Mouse (Mus musculus): ENCODE measurements around the gene Clmp. TPM values are rescaled to one million over a fixed set of nuclear protein-coding genes. Genes with fewer than 3 reads are reported as not detected.

Clmp gene
- total RNA-seq, 4 experiments from 2014 or later = 3.3 to 4.4 (median 4.0) TPM

DNA sequence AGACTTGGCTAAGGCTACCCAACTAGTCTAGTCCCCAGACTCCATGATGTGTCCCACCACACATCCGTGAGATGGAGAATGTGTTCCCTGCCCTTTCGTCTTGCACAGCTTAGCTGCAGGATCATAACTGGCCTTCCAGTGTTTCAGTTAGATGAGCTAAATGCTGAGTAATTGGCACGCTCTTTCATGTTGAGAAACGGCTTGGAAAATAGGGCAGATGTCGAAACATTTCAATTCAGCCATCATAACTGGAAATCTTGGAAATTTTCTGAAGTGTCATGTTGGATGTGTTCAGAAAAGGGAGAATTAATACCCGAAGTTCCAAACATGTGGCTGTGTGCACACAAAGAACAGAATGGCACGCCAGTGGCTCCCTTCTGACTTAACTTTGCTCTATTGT is 4.7 kb downstream of the Clmp start:
- DNase-seq (ENCODE audit: low spot score) = peak; percentile 48

- DNase-seq (ENCODE audit: low spot score) = no peak
These were observed 7.3 kb downstream of the Clmp start for GRCm38 (mm10) chr9:40693026-40693425.

- DNase-seq (ENCODE audit: low spot score) = no peak
These were observed 8.0 kb downstream of the Clmp start for GRCm38 (mm10) chr9:40693768-40694167.

DNA sequence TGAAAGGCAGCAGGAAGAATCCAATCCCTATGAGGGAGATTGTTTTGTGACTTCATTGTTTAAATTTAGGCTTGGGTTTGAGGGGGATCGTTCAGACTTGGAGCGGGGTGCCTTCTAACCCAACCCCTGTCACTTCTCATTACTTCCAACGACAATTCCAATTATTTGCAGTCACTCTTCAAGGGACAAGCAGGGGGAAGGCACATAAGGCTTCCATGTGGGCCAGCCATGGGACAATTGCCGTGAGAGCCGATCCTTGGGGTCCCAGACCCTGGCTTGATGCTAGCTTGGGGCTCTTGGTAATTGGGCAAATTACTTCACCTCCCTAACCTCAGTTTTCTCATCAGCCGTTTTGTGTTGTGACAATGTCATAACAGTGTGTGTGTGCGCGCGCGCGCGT is 8.5 kb downstream of the Clmp start:
- no peak for DNase-seq (ENCODE audit: low spot score)

- DNase-seq (ENCODE audit: low spot score) = no peak
These were observed 10.3 kb downstream of the Clmp start for GRCm38 (mm10) chr9:40696086-40696485.

DNA sequence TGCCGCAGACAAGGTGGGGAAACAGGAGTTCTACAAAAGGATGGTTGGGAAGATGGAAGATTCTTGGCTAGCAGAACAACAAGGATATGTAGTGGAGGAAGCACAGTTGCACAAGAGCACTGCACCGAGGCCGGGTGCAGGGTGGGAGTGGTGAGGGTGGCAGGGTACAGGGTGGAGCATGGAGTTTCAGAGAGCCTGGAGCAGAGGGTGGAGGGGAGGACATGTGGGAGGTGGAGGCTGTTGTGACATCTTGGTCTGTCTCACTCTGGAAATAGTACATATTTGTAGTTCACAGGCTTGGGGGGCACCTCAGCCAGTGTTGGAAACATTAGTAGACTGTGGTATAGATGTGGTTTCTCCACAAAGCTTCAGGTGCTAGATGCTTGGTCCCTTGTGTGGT is 13.4 kb downstream of the Clmp start:
- no peak for DNase-seq (ENCODE audit: low spot score)

DNA sequence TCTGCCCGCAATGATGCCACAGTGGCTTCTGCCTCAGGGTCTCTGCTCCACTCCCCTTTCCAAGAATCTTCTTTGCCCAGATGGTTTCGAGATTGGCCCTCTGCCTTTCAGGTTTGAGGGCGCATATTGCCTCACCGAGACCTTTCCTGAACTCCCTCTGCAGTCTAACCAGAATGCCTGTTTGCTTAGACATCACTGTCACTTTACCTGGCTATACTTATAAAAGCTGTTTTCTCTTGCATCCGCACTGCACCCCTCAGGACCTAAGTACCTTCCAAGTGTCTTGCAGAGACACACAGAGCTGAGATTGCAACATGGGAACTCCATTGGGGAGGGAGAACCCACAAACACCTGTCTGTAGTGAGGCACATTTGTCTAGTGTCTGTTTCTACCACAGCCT is 14.5 kb downstream of the Clmp start:
- DNase-seq (ENCODE audit: low spot score) = no peak

DNA sequence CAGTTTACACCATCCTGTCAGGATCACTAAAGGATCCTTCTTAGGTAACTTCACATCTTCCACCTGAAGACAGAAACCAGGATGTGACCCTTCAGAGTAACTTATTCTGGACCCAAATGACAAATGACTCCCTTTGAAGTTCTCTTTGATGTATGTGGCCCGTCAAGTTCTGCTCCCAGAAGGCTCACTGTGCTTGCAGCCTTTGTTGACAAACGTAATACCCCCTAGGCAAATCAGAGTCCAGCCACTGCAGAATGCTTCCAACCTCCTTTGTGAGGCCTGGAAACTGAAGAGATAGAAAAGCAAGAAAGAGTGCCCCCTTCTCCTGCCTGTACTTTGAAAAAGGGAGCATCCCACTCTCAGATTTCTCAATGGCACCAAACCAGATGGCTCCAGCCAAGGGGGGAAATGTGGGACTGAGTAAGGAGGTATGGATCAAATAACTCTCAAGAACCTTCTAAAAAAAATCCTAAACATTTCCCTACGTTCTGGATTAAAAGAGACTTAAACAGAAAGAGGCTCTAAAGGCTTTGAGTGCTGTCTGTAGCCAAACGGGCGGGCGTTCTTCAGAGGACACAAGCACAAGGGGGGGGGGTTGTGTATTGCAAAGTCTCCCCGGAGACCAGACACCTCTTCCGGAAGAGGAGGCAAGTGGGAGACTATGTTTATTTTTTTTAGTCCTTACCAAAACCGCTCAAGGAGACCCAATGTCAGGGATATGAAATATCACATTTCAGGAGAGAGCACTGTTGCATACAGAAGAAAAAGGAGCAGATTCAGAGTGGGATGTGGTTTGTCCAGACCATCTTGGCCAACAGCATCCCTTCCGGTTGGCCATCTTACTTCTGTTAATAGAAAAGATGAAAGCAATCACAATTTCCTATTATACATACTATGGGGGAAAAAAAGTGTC is 18.9 kb downstream of the Clmp start:
- DNase-seq (ENCODE audit: low spot score) = no peak

GRCm38 (mm10) chr9:40708448-40709140 is 22.8 kb downstream of the Clmp start:
- no peak for DNase-seq (ENCODE audit: low spot score)

- no peak for DNase-seq (ENCODE audit: low spot score)
These were observed 23.4 kb downstream of the Clmp start for GRCm38 (mm10) chr9:40709141-40709537.

DNA sequence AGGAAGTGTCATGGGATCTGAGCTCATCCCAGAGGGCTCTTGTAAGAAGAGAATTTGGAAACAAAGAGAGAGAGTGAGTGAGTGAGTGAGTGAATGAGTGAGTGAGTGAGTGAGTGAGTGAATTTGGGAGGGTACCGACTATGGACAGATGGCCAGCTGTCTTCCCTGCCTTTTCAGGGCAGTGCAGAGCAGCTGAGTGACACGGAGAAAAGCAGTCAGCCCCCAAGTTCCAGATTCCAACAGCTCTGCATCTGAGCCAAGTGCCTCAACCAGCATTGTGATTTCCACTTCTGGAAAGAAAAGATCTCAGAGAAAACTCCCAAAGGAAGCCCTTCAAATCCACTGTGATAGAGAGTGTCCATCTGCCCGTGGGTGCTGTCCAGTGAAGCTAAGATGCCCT is 23.8 kb downstream of the Clmp start:
- DNase-seq (ENCODE audit: low spot score) = no peak

DNA sequence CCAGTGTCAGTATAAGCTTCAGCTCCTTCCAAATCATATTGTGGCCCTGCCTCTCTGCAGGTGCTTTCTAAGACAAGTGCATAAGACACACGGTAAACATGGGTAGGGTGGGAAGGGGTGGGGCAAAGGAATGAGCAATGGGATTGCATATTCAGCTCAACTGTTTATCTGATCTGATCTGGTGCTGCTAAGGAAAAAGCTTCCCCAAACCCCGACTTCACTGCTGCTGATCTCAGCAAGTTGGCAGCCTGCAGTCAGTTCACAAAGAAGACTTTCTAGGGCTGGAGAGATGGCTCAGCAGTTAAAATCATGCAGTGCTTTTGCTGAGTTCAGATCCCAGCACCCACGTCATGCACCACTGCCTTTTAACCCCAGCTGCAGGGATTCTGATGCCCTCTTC is 24.2 kb downstream of the Clmp start:
- no peak for DNase-seq (ENCODE audit: low spot score)

DNA sequence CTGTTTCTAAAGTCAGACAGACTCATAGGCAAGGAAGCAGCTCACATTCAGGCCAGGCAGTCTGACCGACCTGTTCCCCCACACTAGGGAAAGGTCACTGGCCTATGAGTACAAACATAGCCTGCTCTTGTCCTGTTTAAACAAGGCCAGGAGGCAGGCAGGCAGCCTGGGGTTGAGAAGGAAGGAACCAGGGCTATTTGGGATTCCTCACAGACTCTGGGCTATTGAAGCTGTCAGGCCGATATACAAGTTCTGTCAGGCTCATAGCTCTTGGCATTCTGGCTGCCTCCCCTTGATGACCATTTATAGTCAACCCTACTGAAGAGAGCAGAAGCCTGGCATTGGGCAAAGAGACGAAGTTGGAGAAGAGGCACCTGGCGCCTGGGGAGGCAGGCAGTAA is 25.9 kb downstream of the Clmp start:
- DNase-seq (ENCODE audit: low spot score) = no peak

DNA sequence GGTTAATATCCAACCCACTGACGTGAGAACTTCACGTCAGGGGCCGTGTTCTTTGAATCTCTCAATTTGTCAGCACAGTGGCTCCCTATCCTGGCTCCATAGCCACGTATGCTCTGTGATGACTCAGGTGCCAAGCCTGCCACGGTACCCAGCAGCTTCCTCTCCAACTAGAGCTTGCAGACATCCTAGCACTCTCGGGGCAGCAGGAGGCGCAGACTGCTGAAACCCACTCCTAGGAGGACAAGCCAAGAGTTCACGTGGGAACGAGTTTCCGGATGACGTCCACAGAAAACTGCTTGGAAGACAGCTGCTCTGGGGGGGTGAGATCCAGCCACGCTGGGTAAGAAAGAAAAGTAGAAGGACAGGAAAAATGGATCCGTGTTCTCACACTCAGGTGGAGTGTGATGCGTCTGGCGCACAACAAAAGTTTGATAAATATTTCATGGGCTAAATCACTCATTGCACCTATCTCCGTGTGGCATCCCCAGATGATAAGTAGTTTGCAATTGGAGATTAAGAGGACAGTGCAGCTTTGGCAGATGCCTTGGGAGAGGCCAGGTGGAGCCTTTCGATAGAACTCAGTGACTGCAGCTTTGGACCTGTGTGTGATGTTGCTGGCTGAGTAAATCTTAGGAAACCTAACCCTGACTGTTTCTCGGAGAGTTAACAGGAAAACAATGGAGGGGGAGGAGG is 31.6 kb downstream of the Clmp start:
- no peak for DNase-seq (ENCODE audit: low spot score)

GRCm38 (mm10) chr9:40717875-40718185 is 32.1 kb downstream of the Clmp start:
- DNase-seq (ENCODE audit: low spot score) = no peak

GRCm38 (mm10) chr9:40720881-40721280 is 35.1 kb downstream of the Clmp start:
- DNase-seq (ENCODE audit: low spot score) = no peak

- no peak for DNase-seq (ENCODE audit: low spot score)
These were observed 37.6 kb downstream of the Clmp start for GRCm38 (mm10) chr9:40723311-40723772.

DNA sequence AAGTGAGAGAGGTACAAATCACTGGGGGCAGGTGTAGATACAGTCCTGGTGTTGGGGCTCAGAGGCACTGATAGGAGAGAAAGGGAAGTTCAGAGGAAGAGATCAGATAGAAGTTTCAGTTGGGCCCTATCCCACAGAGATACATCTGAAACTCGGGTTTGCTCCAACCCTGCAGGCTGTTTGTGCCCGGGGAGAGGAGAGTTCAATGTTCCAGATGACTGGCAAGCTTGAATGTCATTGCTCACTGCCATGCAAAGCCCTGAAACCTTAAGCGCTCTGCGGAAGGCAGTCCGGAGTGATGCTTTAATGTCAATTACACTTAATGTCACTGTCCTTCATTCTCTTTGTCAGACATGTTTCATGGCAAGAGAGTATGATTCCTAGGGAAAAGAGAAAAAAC is 39.2 kb downstream of the Clmp start:
- no peak for DNase-seq (ENCODE audit: low spot score)

GRCm38 (mm10) chr9:40727140-40727823 is 41.5 kb downstream of the Clmp start:
- DNase-seq (ENCODE audit: low spot score) = no peak

DNA sequence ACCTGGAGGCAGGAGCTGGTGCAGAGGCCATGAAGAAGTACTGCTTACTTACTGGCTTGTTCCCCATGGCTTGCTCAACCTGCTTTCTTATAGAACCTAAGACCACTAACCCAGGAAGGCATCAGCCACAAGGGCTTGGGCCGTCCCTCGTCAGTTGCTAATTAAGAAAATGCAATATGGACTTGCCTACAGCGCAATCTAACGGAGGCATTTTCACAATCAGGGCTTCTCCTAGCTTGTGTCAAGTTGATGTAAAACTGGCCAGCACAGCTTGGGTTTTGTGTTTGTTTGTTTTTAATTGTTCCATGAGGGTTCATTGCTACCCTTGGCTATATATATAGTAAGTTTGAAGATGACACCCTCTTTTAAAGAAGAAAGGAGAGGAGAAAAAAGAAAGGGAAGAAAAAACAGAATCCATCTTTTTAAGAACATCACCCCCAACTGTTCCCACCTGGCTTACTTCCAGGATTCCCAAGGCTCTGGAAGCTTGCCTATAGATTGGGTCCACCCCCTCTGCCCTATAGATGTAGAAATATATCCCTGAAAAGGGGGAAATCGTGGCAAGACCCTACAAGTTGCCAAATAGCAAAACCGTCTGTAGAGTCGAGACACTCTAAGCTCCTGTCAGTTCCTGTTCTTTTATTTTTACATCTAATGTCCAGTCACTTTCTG is 42.2 kb downstream of the Clmp start:
- DNase-seq (ENCODE audit: low spot score) = no peak

DNA sequence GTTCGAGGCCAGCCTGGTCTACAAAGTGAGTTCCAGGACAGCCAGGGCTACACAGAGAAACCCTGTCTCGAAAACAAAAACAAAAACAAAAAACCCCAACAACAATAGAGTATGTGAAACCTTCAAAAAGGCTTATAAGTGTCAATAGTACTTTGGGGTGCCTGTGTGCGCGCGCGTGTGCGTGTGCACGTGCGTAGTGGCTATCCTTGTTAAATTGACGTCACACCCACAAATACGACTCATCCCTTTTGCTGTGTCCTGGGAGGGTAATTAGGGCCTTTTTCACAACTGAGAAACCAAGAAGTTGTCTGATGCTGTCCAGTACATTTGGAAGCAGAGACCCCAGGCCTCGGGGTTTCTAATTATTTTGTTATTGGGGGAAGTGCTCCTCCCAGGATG is 44.5 kb downstream of the Clmp start:
- DNase-seq (ENCODE audit: low spot score) = no peak
